Mouse (Mus musculus) left cerebral cortex, adult 2 months (tissue): ENCODE measurements around the gene Sds. TPM values are rescaled to one million over a fixed set of nuclear protein-coding genes. Genes with fewer than 3 reads are reported as not detected.

Experiments used
- DNase-seq, 2 experiments: peaks; one replicate each; pipeline ENCODE4 v3.0.0; 2021 to 2022; ENCODE audit warnings: low spot score in 2 of 2, mixed read lengths in 1 of 2; ENCODE audit errors: extremely low spot score in 1 of 2
- H3K27ac ChIP-seq: fragments of 200-600 bp; 2 replicates; pipeline ENCODE4 v1.8.1; 2022
- H3K4me3 ChIP-seq: fragments of 200-600 bp; 2 replicates; pipeline ENCODE4 v1.8.1; 2022
- CTCF ChIP-seq: fragments of 200-600 bp; IDR thresholded peaks from 2 replicates; pipeline ENCODE4 v1.8.1; 2022; ENCODE audit warnings: antibody characterized with exemption, mild to moderate bottlenecking, moderate library complexity
- intact Hi-C: fragments of 180-260 bp; cut with DNase I; formaldehyde crosslinking; loops from one replicate; pipeline ENCODE4 v1.15.1; 2025
- total RNA-seq, 2 experiments: library from RNA; stranded (reverse); gene quantifications; 2 replicates each; pipeline ENCODE4 v1.2.3; 2021

The Sds gene
- total RNA-seq, 2 experiments from 2014 or later, result 0.61 TPM; not detected in 1

GRCm38 (mm10) chr5:120447305-120447704, 29.0 kb upstream of the Sds start:
- Histone ChIP-seq H3K4me3 (no peak overlapping the region), H3K27ac (no peak overlapping the region)
- no peak for DNase-seq
- TF ChIP-seq CTCF, result no peak
- intact Hi-C loops, result loop anchor here (10.0 kb wide), 1 partner anchor 1673 kb away; no protein-coding TSS in a partner anchor

GRCm38 (mm10) chr5:120454756-120455337, 21.5 kb upstream of the Sds start:
- intact Hi-C loops, result loop anchor here (5.0 kb wide), 2 partner anchors 323 to 713 kb away; no protein-coding TSS in a partner anchor

GRCm38 (mm10) chr5:120456253-120456652, 20.1 kb upstream of the Sds start:
- intact Hi-C loops, result loop anchor here (5.0 kb wide), 2 partner anchors 324 to 714 kb away; no protein-coding TSS in a partner anchor
- Histone ChIP-seq H3K4me3 (no peak overlapping the region), H3K27ac (no peak overlapping the region)
- TF ChIP-seq CTCF, result no peak
- no peak for DNase-seq

More at GRCm38 (mm10) chr5:120454756-120455337, 21.5 kb upstream of the Sds start:
- Histone ChIP-seq H3K4me3 (no peak overlapping the region), H3K27ac (no peak overlapping the region)
- no peak for DNase-seq
- no peak for TF ChIP-seq CTCF

- no peak overlapping the region for H3K27ac ChIP-seq
- intact Hi-C loops, result loop anchor here (1.0 to 5.0 kb wide), 3 partner anchors 311 to 715 kb away; no protein-coding TSS in a partner anchor
- TF ChIP-seq CTCF, result no peak
- no peak for DNase-seq
- no peak overlapping the region for H3K4me3 ChIP-seq
These were observed 19.3 kb upstream of the Sds start for GRCm38 (mm10) chr5:120456841-120457554.

- TF ChIP-seq CTCF, result peak; percentile 66
- intact Hi-C loops, result loop anchor here (1.0 to 5.0 kb wide), 3 partner anchors 311 to 715 kb away; no protein-coding TSS in a partner anchor
- H3K27ac ChIP-seq, result no peak overlapping the region
- H3K4me3 ChIP-seq, result no peak overlapping the region
- DNase-seq, result peak; percentile 57 to 68
These were observed 18.7 kb upstream of the Sds start for GRCm38 (mm10) chr5:120457628-120458027.

- no peak for DNase-seq
- Histone ChIP-seq H3K4me3 (no peak overlapping the region), H3K27ac (no peak overlapping the region)
- intact Hi-C loops, result loop anchor here (5.0 kb wide), 2 partner anchors 327 to 717 kb away; no protein-coding TSS in a partner anchor
- TF ChIP-seq CTCF, result no peak
These were observed 17.2 kb upstream of the Sds start for GRCm38 (mm10) chr5:120459133-120459532.

- no peak for TF ChIP-seq CTCF
- DNase-seq, result no peak
- intact Hi-C loops, result no loop called here
- no peak overlapping the region for H3K27ac ChIP-seq
- no peak overlapping the region for H3K4me3 ChIP-seq
These were observed 14.4 kb upstream of the Sds start for GRCm38 (mm10) chr5:120461902-120462301.

GRCm38 (mm10) chr5:120464321-120464720, 12.0 kb upstream of the Sds start:
- intact Hi-C loops, result no loop called here
- peak; percentile 30 for TF ChIP-seq CTCF
- Histone ChIP-seq H3K27ac (no peak overlapping the region), H3K4me3 (no peak overlapping the region)
- no peak for DNase-seq

- TF ChIP-seq CTCF, result peak; percentile 67
- Histone ChIP-seq H3K27ac (no peak overlapping the region), H3K4me3 (no peak overlapping the region)
- no peak for DNase-seq
- intact Hi-C loops, result no loop called here
These were observed 11.3 kb upstream of the Sds start for GRCm38 (mm10) chr5:120465062-120465461.

GRCm38 (mm10) chr5:120465860-120466259, 10.5 kb upstream of the Sds start:
- intact Hi-C loops, result no loop called here
- no peak for DNase-seq
- no peak for TF ChIP-seq CTCF
- no peak overlapping the region for H3K27ac ChIP-seq
- no peak overlapping the region for H3K4me3 ChIP-seq

GRCm38 (mm10) chr5:120467026-120467425, 9.3 kb upstream of the Sds start:
- Histone ChIP-seq H3K27ac (no peak overlapping the region), H3K4me3 (peak overlapping the region; percentile 7; the same call in 1 of the 2 replicates)
- no peak for DNase-seq
- no peak; the same call in 1 of the 2 replicates for TF ChIP-seq CTCF
- intact Hi-C loops, result no loop called here

- intact Hi-C loops, result no loop called here
- no peak for DNase-seq
- TF ChIP-seq CTCF, result no peak
- Histone ChIP-seq H3K4me3 (no peak overlapping the region), H3K27ac (no peak overlapping the region)
These were observed 8.0 kb upstream of the Sds start for GRCm38 (mm10) chr5:120468336-120468735.
